Mouse (Mus musculus): ENCODE measurements around the gene Tmem189.
"Not testable (repeated sequence)": the region's sequence is repeated elsewhere in the genome, so short reads cannot be mapped to it uniquely, and the experiment has no call there.

The Tmem189 gene

DNA sequence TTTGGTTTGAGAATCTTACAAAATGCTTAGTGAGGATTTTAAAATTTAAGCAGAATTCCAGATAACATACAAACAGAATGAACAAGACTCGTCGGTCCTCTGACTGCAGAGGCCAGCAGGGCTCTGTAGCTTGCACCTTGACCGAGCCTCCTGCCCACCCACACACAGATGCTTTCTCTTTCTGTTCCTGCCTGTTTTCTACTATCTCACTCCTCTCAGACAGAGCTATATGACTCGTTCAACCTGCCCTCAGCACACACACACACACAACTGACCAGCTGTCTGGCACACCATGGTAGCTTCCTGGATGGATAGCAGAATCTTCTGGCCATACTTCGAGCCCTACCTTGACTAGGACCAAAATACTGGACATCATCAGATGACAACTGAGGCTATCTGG, 66.7 kb downstream of the Tmem189 start:
- no peak for DNase-seq (ENCODE audit: low read depth, low spot score)

DNA sequence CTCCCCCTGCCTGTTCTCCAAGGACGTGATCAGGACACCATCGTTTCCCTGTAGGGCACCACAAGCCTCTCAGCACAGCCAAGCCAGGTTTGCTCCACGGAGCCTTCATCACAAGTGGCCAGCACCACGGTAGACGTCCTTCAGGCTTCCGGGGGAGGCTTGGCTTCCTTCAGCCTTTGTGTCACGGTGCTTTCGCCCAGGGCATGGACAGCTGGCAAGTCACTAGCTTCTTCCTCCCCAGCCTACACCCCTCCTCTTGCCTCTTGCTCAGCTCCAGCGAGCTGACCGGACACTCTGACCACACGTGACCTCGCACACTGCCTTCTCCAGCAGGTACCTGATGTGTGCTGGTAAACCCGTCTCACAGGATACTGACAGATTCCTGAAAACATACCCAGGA, 67.3 kb downstream of the Tmem189 start:
- DNase-seq (ENCODE audit: low read depth, low spot score) = no peak

DNA sequence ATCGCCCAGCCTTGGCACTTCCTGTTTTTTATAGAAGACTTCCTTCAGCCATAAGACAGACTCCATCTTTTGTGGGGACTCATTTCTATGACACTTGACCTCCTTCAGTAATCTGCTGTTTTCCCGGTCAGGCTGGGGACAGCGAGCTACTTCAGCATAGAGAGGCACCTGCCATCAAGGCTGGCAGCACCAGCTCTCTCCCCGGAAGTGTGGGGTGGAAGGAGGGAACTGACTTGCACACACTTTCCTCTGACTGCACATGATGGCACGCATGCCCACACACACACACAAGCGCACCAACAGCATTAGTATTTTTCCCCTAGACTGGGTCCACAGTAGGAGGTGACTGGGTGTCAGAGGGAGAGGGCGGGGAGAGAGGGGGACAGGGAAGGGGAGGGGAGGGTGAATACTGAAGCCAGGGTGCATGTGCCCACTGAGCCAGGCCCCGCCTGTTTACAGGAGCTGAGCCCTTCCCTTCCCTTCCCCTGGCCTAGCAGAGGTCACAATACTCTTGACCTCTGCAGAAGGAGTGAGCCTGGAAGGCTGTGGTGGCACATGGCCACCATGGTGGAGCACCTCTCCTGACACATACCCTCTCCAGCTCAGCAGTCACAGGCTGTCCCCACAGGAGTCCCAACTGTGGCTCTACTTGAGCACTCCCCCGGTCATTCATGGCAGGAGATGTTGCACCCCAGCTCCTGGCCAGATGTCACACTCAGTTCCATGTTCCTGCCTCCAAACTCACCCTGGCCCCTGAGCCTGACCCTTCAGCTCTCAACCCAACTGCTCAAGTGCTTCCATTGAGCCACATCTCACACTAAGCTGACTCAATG, 68.2 kb downstream of the Tmem189 start:
- DNase-seq (ENCODE audit: low read depth, low spot score) = no peak

DNA sequence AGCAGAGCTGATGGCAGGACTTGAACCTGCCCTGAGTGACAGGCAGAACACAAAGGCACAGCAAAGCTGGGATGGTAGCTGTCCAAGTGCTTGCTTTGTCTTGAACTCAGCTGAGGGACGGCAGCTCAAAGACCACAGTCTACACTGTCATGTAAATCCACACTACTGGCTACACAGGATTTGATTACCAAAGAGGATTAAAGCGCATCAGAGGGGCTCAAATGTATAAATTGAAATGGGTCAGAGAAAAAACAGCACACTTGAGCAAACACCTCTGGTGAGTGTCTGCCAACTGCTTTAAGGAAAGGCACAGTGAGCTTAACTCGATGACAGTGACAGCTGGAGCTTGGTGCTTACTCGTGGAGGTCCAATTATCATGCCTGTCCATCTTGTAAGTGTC, 72.2 kb downstream of the Tmem189 start:
- no peak for DNase-seq (ENCODE audit: low read depth, low spot score)

DNA sequence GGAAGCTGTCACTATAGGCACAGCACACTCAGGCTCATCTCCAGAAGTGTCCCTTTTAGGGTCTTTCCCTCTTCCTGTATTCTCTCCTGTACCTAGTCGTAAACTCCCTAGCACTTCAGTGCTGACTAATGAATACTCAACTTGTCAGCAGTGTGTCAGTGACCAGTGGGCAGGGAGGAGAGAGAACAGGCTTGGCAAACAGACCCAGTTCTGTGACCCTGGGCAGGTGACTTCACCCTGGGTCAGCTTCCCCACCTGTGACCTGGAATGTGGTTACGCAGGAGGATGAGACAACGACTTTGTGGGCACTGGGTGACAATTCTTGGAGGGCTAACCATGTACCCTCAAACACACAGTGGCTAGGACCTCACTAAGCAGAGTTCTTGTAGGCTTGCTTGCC, 72.6 kb downstream of the Tmem189 start:
- DNase-seq (ENCODE audit: low read depth, low spot score) = no peak

DNA sequence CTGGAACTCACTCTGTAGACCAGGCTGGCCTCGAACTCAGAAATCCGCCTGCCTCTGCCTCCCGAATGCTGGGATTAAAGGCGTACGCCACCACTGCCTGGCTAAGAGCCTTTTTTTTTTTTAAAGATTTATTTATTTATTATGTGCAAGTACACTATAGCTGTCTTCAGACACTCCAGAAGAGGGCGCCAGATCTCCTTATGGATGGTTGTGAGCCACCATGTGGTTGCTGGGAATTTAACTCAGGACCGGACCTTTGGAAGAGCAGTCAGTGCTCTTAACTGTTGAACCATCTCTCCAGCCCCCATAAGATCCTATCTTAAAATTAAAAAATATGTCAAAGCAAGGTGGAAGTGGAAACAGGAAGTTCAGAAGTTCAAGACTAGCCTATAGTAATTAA, 76.3 kb downstream of the Tmem189 start:
- DNase-seq (ENCODE audit: low read depth, low spot score) = not testable (repeated sequence)

DNA sequence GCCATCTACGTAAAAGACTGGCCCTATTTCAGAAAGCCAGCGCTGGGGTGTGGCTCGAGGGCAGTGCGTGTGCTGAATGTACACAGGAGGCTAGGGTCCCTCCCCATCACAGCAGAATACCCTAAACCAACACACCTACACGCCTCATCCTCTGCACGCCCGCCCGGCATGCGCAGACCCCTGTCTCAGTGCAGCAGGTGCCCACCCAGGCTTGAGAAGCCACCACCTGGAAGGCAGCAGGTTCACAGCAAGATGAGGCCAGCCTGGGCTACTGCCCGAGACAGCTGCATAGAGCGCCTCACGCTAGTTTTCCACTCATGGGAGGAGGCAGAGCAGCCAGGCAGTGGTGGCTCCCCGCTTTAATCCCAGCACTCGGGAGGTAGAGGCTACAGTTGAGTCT, 77.5 kb downstream of the Tmem189 start:
- no peak for DNase-seq (ENCODE audit: low read depth, low spot score)

DNA sequence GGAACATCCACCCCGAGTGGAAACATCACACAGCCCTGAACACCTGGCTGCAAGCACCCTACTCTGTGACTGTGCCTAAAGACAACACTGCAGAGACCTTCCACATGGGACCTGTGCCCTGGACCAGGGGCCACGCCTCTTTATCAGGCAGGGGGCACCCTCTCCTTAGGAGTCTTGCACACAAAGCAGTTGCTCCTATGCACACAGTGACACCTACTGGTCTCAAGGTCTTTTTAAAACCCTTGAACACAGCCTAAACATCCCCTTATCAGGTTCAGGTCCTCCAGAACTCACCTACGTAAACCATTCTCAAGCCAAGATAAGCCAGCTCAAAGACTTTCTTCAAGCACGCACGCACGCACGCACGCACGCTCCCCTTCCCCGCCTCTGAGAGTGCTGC, 78.3 kb downstream of the Tmem189 start:
- DNase-seq (ENCODE audit: low read depth, low spot score) = no peak

DNA sequence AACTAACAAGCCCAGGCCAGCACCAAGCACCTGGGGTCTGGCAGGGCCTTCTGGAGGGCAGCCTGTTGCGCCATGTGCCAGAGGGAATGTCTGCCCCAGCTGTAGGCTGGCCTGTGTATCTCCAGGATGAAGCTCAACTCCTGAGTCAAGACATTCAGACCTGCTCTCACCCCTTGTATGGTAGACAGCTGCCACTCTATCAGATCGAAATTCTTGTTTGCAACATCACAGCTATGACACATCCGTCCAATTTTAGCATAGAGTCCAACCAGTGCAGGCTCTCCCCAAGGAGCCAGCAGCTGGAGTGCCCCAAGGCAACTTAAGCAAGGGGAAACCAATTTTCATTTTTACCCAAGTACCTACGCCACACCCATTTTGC, 82.9 kb downstream of the Tmem189 start:
- DNase-seq (ENCODE audit: low read depth, low spot score) = no peak

DNA sequence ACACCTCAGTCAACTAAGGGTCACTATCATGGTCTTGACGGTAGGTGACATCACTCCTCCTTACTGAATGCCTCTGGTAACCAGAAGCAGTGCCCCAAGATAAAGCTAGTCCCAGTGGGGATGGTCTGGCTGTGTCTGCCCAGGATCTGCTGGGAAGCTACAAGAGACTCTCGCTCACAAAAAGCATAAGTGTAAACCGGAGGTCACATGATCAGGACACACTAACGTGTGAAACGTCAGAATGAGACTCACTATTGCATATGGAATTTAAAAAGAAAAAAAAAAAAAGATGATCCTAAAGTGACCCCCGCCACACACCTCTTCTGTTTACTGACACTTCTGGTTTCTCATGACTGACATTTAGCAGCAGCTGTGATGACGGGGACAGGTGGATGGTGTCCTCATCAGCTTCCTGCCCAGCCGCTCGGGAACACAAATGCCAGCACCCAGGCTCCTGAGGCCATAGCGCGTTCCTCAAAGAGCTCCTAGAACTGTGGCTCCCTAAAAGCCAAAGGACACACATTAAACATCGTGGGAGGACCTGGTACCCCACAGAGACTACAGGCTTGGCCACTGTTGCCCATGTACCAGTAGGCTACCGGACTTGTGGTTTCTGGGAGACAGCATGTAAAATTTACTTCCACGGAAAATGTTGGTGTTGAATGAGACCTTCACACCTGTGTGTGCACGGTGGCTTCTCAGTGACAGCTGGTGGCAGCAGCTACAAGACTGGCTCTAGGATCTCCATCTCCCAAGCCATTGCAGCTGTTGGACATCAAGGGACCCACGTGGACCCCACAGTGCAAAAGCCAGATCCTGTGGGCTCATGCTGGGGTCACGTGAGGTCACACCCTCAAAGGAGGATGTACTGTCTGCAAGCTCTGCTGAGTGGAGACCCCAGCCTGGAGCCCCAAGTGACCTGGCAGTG, 83.5 kb downstream of the Tmem189 start:
- no peak for DNase-seq (ENCODE audit: low read depth, low spot score)

DNA sequence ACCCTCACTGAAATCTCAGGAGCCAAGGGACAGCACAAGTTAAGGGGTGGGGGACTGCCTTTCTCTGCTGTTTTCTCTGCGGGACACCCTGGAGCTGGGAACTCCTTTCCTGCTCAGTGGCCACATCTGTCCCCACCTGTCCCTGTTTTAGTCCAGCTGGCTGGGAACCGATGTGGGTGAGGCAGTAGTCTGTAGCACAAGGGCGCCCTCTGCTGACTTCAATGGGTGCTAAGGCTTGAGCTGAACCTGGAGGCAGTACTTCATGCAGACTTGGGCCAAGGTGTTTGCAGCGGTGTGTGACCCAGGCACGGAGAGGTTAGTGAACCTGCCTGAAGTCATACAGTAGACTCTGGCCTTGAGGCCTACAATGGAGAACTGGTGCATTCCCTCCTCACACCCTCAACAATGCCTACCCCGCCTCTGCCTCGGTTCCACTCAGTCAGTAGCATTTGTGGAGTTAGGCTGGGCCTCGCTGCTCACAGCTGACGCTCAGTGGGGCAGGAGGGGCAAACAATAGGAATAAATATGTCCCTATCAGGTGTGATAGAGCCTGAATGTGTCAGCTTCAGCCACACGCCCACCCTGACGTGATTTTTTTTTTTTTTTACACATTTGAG, 84.3 kb downstream of the Tmem189 start:
- peak; percentile 53 for DNase-seq (ENCODE audit: low read depth, low spot score)

DNA sequence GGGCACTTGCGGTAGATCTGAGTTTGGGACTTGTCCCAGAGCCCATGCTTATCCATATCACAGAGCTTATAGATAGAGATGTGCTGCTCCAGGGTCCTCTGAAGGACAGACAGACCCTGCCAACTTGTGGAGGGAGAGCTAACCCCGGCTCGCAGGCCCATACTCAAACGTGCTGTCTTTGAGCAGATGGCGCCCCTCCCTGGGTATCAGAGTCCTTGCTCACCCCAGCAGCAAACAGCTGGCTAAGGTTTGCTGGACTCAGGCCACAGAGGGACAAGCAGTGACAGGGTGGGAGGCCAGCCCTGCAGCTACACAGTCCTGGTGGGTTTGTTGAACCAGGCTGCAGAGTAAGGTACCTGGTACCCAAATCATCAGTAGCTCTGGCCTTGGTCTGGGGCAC, 86.6 kb downstream of the Tmem189 start:
- no peak for DNase-seq (ENCODE audit: low read depth, low spot score)

DNA sequence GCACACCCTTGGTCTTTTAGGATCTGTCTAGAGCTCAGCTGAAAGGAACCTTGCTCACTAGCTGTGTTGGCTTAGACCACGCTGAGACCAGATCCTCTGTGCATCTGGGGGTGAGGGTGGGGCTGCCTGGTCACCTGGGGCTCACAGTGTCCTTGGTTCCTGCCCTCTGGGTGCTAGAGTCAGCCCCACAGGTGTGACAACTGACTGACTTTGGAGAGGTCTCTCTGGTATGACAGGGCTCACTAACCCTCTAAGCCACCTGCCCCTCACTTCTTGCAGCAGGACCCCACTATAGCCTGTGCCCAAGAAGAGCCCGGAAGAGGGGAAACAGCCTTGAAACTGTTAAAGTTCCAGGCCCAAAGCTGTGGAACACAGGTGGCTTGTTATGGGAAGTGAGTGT, 87.3 kb downstream of the Tmem189 start:
- no peak for DNase-seq (ENCODE audit: low read depth, low spot score)

DNA sequence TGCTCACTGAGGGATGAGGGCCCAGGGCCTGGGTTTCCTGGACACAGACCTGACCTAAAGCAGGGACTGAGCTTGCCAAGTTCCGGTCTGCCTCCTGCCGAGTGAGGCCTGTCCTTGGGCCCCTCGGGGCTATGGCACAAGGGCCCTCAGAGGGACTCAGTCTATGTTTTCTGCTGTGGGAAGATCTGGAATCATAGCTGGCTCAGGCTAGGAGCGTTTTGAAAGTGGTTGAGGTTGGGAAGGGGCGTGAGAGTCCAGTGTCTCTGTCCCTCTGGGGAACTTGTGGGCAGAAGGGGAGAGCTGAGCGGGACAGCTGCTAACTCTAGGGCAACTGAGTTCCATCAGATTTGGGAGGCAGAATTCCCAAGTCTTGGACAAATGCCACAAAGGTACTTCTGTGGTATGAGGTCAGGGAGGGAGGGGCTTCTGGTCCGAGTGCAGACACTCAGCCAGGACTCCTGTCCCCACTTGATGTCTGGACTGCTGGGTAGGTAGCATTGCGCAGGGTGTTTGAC, 89.1 kb downstream of the Tmem189 start:
- no peak for DNase-seq (ENCODE audit: low read depth, low spot score)

DNA sequence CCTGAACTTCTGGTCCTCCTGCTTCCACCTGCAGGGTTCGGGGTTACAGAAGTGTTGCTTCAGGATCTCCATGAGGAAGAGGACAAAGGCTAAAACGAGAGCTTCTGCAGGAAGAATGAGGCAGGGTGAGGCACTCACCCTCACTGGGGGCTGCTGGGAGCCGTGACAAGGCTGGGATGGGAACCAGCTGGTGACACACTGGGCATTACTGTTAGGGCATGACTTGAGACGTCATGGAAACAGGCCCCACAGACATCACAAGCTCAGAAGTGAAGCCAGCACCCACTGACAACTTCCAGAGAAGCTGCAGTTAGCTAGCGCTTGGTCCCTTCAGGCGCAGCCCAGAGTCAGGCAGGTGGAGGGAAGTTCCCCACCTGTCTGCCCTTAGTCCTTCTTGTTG, 89.7 kb downstream of the Tmem189 start:
- no peak for DNase-seq (ENCODE audit: low read depth, low spot score)

DNA sequence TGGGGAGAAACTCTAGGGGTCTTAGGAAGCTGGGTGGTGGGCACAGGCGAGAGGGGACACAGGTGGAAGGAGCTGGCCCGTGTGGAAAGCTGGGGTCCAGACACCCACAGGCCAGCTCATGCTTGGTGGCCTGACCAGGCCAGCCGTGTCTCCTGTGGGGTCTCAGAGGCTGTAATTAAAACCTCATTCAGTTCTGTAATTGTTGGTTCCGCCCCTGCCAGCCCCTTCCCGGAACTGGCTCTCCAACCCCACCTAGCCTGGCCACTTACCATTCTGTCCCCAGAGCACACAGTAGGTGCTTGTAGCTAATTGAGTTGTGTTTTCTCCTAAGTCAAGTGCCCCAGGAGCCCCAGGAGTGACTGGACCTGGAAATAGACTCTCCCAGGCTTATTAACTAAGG, 90.4 kb downstream of the Tmem189 start:
- no peak for DNase-seq (ENCODE audit: low read depth, low spot score)

DNA sequence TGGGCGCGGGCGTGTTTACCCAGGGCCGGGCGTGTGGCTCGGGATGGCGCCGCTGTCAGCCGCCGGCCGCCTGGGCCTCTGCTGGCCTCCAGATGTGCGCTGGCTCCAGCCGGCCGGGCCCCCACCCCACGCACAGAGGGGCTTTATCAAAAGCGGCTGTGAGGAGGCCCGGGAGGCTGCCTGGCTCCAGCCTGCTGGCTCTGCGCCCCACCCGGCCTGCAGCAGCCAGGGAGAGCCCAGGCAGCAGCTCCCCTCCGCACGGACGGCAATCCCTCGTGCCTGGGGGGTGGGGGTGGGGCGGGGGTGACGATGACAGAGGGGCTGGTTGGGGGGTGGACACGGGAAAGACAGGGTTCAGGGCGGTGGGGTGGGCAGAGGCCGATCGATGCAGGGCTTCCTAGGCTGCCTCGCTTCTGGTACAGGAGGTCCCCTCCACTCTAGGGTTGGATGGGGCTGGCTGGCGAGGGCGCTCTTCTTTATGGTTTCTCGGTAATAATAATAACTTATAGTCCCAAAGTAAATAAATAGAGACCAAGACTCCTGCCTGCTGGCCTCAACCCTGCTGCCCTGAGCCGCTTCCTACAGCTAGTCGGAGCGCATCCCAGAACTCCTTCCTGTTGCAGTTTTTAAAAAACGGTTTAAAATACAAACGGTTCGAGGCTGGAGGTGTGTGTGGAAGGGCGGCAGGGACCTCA, 92.0 kb downstream of the Tmem189 start:
- DNase-seq (ENCODE audit: low read depth, low spot score) = no peak

DNA sequence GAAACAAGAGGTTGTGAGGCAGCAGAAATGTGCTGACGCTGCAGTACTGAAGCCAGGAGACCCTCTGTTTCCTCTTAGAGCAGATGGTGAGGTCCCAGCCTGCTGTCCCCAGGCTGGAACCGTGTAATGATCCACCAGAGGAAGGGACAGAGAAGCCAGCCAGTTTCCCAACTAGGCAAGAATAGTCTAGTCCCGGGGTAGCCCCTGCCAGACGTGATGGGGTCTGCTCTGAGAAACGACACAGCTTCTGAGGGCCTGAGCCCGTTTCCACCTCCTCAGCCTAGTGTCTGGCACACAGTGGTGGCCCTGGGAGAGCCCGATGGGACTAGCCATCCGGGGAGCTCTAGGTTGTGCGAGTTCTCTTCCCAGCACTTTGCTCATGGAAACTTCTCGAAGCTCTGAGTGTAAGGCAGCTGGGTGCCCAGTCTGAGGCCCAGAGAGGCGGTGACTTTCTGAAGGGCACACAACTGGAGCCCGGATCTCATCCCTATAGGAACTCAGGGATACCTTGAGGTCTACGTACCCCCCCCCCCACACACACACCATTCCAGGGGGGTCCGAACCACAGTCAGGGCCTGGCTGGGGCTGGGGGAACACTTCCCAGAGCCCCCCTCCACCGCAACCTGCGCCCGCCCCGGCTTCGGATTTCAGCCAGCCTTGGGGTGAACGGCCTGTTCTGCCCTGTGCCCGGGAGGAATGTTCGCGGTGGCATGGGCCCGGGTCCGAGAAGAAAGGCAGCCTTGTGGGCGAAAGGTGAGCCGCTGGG, 92.7 kb downstream of the Tmem189 start:
- no peak for DNase-seq (ENCODE audit: low read depth, low spot score)

DNA sequence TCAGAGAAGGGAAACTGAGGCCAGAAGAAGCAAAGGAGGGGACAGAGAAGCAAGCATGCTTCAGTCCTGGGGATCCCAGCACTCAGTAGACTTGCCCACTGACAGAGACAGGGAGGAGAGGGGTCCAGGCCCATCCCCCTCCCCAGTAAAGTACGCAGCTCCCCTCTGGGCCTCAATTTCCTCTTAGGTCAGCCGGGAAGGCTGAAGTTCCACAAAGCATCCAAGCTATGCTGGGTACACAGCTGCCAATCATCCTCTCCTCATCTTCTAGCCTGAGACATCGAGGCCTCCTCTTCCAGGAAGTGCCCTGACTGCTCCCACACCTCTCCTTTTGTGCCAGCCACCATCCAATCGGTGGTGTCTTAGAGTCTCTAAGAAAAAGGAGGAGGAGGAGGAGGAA, 93.4 kb downstream of the Tmem189 start:
- DNase-seq (ENCODE audit: low read depth, low spot score) = no peak

DNA sequence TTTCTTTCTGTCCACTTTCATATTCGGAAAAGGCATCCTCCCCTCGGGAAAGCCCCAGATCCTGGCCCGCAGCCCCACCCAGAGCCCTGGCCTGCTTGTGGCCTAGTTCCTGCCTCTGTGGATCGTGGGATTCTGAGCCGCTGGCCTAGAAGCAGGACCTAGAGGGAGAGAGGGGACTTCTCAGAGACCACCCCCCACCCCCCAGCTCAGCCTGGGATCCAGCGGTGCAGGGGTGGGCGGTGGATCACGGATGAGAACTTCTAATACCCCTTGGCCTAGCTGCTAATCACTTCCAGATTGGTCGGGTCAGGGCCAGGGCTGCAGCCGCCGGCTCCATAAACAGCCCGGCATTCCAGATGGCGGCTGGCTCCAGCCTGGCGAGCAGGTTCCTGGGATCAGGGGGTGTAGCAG, 93.9 kb downstream of the Tmem189 start:
- DNase-seq (ENCODE audit: low read depth, low spot score) = no peak

DNA sequence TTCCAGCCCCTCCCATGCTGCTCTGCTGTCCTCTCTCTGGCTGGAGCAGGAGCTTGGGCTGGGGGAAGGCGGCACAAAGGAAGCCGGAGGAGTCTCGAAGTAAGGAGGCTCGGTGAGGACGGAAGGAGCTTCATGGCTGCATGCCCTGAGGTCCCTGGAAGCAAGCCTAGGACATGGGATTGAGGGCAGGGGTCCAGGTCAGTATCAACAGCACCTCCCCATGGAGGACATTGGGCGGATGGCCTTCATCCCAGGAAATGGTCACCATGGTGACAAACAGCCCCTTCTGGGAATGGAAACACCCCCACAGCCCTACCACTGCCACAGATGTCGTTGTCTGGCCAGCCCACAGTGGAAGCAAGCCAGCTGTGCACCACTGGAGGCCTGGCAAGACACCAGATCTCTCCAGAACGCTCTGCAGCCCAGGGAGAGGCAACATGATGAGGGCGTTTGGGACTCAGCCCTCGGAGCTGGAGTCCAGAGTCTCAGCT, 95.1 kb downstream of the Tmem189 start:
- no peak for DNase-seq (ENCODE audit: low read depth, low spot score)
